Mouse (Mus musculus) liver, embryonic 16.5 days (tissue): ENCODE measurements around the gene P2rx6. TPM values are rescaled to one million over a fixed set of nuclear protein-coding genes. Genes with fewer than 3 reads are reported as not detected.
"Not testable (repeated sequence)": the region's sequence is repeated elsewhere in the genome, so short reads cannot be mapped to it uniquely, and the experiment has no call there.

Experiments
- ATAC-seq: fragments of 200-750 bp; cut with Nextera tagmentation; 2 replicates; pipeline ENCODE4 v1.8.0; 2017; ENCODE audit warnings: low read depth, mild to moderate bottlenecking, moderate number of reproducible peaks, moderate library complexity
- H3K27ac ChIP-seq: fragments of 300-500 bp; sonication (generic); 2 replicates; pipeline ENCODE4 v1.5.1; 2014; ENCODE audit warnings: mild to moderate bottlenecking, low read length
- H3K27me3 ChIP-seq: fragments of 300-500 bp; sonication (generic); 2 replicates; pipeline ENCODE4 v1.6.1; 2014; ENCODE audit warnings: low read depth, low read length, mixed read lengths; ENCODE audit not compliant: control insufficient read depth, insufficient read depth
- H3K36me3 ChIP-seq: fragments of 300-500 bp; sonication (generic); 2 replicates; pipeline ENCODE4 v1.6.1; 2014; ENCODE audit warnings: mild to moderate bottlenecking; ENCODE audit not compliant: control insufficient read depth, insufficient read depth
- H3K4me1 ChIP-seq: fragments of 300-500 bp; sonication (generic); 2 replicates; pipeline ENCODE4 v1.6.1; 2014; ENCODE audit warnings: low read depth, low read length, mixed read lengths; ENCODE audit not compliant: control insufficient read depth
- H3K4me2 ChIP-seq: fragments of 300-500 bp; sonication (generic); 2 replicates; pipeline ENCODE4 v1.6.1; 2014; ENCODE audit warnings: low read depth, low read length, mixed read lengths
- H3K4me3 ChIP-seq: fragments of 300-500 bp; sonication (generic); 2 replicates; pipeline ENCODE4 v1.5.1; 2014; ENCODE audit warnings: low read depth, mild to moderate bottlenecking, low read length
- H3K9ac ChIP-seq: fragments of 300-500 bp; sonication (generic); 2 replicates; pipeline ENCODE4 v1.6.1; 2014; ENCODE audit warnings: low read depth, low read length
- H3K9me3 ChIP-seq: fragments of 300-500 bp; sonication (generic); replicated peaks from 2 replicates; pipeline ENCODE4 v1.6.1; 2016; ENCODE audit warnings: low read length; ENCODE audit not compliant: control insufficient read depth
- WGBS: fragments of 180-500 bp; shearing (Covaris S2); extraction: QIAGEN DNeasy Blood & Tissue Kit; methylation state at CpG from one replicate; pipeline ENCODE4 v1.1.7; 2014; ENCODE audit not compliant: insufficient replicate concordance; 5-methylcytosine and 5-hydroxymethylcytosine counted together
- polyA plus RNA-seq: library from polyadenylated mRNA; unstranded; fragments of >200 nt; fragmentation: Nextera tagmentation; extraction: Ambion mirVana; gene quantifications from 2 replicates; pipeline ENCODE4 v1.2.1, GENCODE M21; 2015

The P2rx6 gene
- polyA plus RNA-seq, 1 experiment from 2014 or later: 0.09 TPM

GRCm38 (mm10) chr16:17614740-17615139, 53.1 kb downstream of the P2rx6 start:
- H3K4me2 ChIP-seq, H3K9ac ChIP-seq: not testable (repeated sequence)

GRCm38 (mm10) chr16:17616212-17616611, 54.5 kb downstream of the P2rx6 start:
- H3K27ac ChIP-seq: no peak overlapping the region
- ATAC-seq: no peak
- peaks cover 20% of the 10 kb centered on the region for H3K4me1 ChIP-seq
- 47% methylated on average over 5 of the region's 5 CpGs for WGBS
- H3K9me3 ChIP-seq: no peaks in the 10 kb centered on the region
- H3K27me3 ChIP-seq: no peaks in the 10 kb centered on the region
- no peaks in the 10 kb centered on the region for H3K36me3 ChIP-seq
- no peak overlapping the region for H3K4me3 ChIP-seq
- H3K4me2 ChIP-seq: no peak overlapping the region
- no peak overlapping the region for H3K9ac ChIP-seq

More at GRCm38 (mm10) chr16:17614740-17615139, 53.1 kb downstream of the P2rx6 start:
- 76% methylated on average over 6 of the region's 6 CpGs for WGBS
- H3K4me1 ChIP-seq, H3K4me3 ChIP-seq, ATAC-seq, H3K9me3 ChIP-seq, H3K27me3 ChIP-seq, H3K27ac ChIP-seq, H3K36me3 ChIP-seq: not testable (repeated sequence)

GRCm38 (mm10) chr16:17617922-17618565, 56.4 kb downstream of the P2rx6 start:
- H3K27me3 ChIP-seq: no peaks in the 10 kb centered on the region
- WGBS: 17% methylated on average over 13 of the region's 13 CpGs
- no peak overlapping the region for H3K4me3 ChIP-seq
- no peaks in the 10 kb centered on the region; the same call in 1 of the 2 replicates for H3K36me3 ChIP-seq
- H3K9ac ChIP-seq: no peak overlapping the region
- peak; percentile 43; the same call in 1 of the 2 replicates for ATAC-seq
- no peak overlapping the region for H3K27ac ChIP-seq
- peaks cover 20% of the 10 kb centered on the region for H3K4me1 ChIP-seq
- peak overlapping the region; percentile 31; the same call in 1 of the 2 replicates for H3K4me2 ChIP-seq
- H3K9me3 ChIP-seq: no peaks in the 10 kb centered on the region

- no peaks in the 10 kb centered on the region for H3K9me3 ChIP-seq
- H3K4me1 ChIP-seq: peaks cover 20% of the 10 kb centered on the region
- H3K4me2 ChIP-seq: peak within 1 kb of the TSS; percentile 79
- peak; percentile 87 for ATAC-seq
- H3K36me3 ChIP-seq: peaks cover 6% of the 10 kb centered on the region
- H3K4me3 ChIP-seq: peak within 1 kb of the TSS; percentile 91
- 2% methylated on average over 60 of the region's 60 CpGs for WGBS
- H3K27ac ChIP-seq: peak within 1 kb of the TSS; percentile 51
- peak within 1 kb of the TSS; percentile 87 for H3K9ac ChIP-seq
- no peaks in the 10 kb centered on the region for H3K27me3 ChIP-seq
These were observed 57.8 kb downstream of the P2rx6 start, which contains the start of gene Smpd4 for GRCm38 (mm10) chr16:17619198-17620105. TSS of gene Smpd4 (plus strand) at chr16:17619354.

GRCm38 (mm10) chr16:17621936-17622335, 60.3 kb downstream of the P2rx6 start:
- Histone ChIP-seq H3K27ac (no peak overlapping the region), H3K4me1 (peaks cover 20% of the 10 kb centered on the region), H3K27me3 (no peaks in the 10 kb centered on the region), H3K36me3 (peaks cover 20% of the 10 kb centered on the region), H3K4me3 (no peak overlapping the region), H3K9ac (no peak overlapping the region), H3K4me2 (no peak overlapping the region), H3K9me3 (no peaks in the 10 kb centered on the region)
- 77% methylated on average over 1 of the region's 1 CpGs for WGBS
- ATAC-seq: no peak

GRCm38 (mm10) chr16:17625488-17626268, 64.0 kb downstream of the P2rx6 start:
- WGBS: 69% methylated on average over 8 of the region's 8 CpGs
- Histone ChIP-seq H3K27ac (no peak overlapping the region), H3K27me3 (no peaks in the 10 kb centered on the region), H3K4me2 (no peak overlapping the region), H3K4me1 (peaks cover under 1% of the 10 kb centered on the region), H3K36me3 (peaks cover 40% of the 10 kb centered on the region), H3K9me3 (no peaks in the 10 kb centered on the region), H3K4me3 (no peak overlapping the region), H3K9ac (no peak overlapping the region)
- ATAC-seq: no peak

GRCm38 (mm10) chr16:17626269-17626555, 64.5 kb downstream of the P2rx6 start:
- no peak overlapping the region for H3K4me3 ChIP-seq
- WGBS: 89% methylated on average over 5 of the region's 5 CpGs
- peaks cover 43% of the 10 kb centered on the region for H3K36me3 ChIP-seq
- H3K27me3 ChIP-seq: no peaks in the 10 kb centered on the region
- no peaks in the 10 kb centered on the region; the same call in 1 of the 2 replicates for H3K4me1 ChIP-seq
- no peak overlapping the region for H3K4me2 ChIP-seq
- H3K27ac ChIP-seq: no peak overlapping the region
- no peak for ATAC-seq
- no peaks in the 10 kb centered on the region for H3K9me3 ChIP-seq
- H3K9ac ChIP-seq: no peak overlapping the region
